Mouse (Mus musculus) retina, adult 2 months (tissue): ENCODE results near the gene Emb.
A peak's percentile ranks its signal among the peaks of the same experiment; 100 is the strongest.

Experiments used
- DNase-seq: peaks from one replicate; pipeline ENCODE4 v3.0.0-alpha.2; 2012; ENCODE audit warnings: low read depth, low spot score

Emb gene

DNA sequence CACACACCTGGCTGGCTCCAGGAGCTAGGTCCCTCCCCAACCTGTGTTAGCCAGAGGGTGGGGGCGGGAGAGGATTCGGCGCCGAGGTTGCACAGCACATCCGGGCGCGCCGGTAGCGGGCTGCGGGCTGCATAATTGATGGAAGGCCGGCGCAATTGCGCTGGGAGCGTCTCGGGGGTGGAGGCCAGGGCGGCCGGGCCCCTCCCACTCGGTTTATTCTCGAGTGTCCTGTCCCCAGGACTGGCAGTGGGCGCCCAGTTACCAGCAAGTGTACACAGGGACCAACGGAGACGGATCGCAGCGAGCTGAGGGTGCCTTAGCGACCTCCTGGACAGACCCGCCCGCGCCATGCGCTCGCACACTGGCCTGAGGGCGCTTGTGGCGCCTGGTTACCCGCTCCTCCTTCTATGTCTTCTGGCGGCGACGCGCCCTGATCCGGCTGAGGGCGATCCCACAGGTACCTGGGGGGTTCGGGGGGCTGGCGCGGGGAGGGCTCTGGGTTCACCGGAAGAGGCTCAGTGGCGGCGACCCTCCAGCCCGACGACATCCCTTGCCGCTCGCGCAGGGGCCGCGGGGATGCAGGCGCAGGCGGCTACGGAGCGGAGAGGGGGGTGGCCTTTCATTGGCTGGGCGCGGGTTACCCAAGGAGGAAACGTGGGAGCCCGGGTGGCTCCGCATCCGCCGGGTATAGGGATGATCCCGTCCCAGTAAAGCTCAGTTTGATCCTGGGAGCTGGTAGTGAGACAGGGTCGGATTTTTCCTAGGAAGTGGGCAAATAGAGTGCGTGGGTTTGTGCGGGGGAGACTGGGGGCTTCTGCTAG is 12.4 kb downstream of the Emb start, which contains the start of gene Gm17509:
Gene Gm17509 (minus strand): TSS at position 575 of the 821 bp plus-strand sequence.
- DNase-seq = no peak

DNA sequence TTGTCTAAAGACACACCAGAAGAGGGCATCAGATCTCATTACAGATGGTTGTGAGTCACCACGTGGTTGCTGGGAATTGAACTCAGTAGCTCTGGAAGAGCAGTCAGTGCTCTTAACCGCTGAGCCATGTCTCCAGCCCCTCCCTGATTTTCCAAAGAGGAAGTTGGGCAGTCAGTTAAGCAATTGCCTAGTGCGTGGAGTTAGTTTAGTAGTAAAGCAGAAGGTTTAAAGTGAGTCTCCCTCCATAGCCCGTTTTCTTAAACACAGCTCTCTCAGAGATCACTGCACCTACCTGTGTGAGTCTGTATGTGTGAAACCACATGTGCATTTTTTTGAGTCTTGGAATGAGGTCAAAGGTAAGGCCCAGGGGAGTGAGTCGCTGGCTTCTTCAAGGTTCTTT is 14.8 kb downstream of the Emb start:
- DNase-seq = no peak

DNA sequence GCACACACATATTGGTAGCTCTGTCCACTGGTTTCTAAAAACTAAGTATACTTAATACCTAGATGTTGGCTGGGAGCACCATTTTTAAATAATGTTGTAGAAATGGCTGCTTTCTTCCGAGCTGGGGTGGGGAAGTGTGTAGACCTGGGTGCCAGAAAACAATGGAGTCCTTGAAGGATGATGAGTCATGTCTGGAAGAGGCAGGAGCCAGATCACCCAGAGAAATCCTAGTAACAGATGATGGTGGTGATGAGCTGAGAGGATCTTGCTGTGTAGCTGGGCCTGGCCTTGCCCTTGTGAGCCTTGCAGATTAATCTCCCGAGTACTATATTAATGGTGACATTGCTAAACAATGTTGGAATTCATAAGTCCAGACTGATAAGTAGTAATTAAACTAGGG is 16.6 kb downstream of the Emb start:
- no peak for DNase-seq

- DNase-seq = no peak
Observed at GRCm38 (mm10) chr13:117225561-117225960, 17.2 kb downstream of the Emb start.

- DNase-seq = no peak
Observed at GRCm38 (mm10) chr13:117230371-117231110, 22.2 kb downstream of the Emb start.

GRCm38 (mm10) chr13:117233808-117234207 is 25.5 kb downstream of the Emb start:
- no peak for DNase-seq

GRCm38 (mm10) chr13:117234486-117234885 is 26.1 kb downstream of the Emb start:
- DNase-seq = no peak

DNA sequence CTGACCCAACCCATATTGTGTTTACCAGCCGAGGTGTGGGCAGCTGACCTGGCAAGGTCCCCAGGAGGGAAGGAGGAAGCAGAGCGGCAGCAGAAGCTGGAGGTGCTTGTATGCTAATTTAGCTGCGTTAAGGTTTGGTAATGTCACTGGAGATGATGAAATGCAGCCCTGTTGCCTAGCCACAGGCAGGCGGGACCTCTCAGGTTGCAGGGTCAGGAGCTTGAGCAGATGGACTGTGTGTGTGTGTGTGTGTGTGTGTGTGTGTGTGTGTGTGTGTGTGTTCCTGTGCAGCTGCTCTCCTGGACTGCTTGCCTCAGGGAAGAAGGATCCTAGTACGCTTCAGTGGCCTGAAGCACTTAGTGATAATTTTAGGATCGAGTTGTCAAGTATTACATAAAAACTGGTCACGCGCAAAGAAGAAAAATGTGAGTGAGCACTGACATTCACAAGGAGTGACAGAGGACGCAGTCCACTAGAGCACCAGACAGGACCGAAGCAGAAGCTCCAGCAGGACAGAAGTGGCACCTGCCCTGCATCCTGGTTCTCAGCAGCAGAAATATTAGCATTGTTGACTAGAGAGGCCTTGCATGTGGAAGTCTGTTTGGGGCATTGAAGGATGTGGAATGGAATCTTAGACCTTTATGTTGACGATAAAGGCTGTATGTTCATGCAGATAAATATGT is 27.3 kb downstream of the Emb start:
- peak; percentile 36 for DNase-seq

- no peak for DNase-seq
Observed at GRCm38 (mm10) chr13:117237111-117237510, 28.8 kb downstream of the Emb start.

DNA sequence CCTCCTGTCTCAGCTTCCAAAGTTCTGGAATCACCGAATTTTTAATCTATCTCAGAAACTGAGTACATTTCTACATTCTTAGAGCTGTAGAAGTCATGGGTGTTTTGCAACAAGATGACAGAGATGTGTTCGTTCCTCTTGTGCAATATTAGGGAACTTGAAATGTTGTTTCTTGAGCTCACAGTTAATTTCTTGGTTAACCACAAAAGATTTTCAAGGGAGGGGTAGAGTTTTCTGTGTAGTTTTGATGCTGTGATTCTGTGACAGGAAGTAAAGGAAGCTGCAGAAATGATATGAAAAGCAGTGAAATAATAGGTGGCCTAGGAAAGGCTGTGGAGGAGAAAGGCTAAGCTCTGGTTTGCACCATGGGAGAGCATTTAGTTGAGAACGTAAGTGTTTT is 33.7 kb downstream of the Emb start:
- no peak for DNase-seq

- no peak for DNase-seq
Observed at GRCm38 (mm10) chr13:117242621-117243020, 34.3 kb downstream of the Emb start.

DNA sequence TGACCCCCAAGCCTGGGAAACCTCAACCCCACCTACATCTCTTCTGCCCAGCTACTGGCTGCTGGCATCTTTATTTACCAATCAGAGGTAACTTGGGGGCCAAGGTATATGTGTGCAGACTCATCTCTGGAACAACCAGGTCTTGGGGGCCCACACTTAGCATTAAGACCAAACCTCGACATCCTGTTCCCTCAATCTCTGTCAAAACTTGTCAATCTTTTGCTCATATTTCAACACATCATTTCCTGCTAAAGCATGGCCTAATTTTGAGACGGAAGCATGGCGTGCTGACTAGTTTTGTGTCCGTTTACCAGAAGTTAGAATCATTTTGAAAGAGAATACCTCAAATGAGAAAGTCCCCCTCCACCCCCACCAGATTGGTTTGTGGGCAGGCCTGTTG is 52.4 kb downstream of the Emb start:
- no peak for DNase-seq

- DNase-seq = no peak
Observed at GRCm38 (mm10) chr13:117266156-117266555, 57.8 kb downstream of the Emb start.

GRCm38 (mm10) chr13:117267963-117268362 is 59.6 kb downstream of the Emb start:
- DNase-seq = no peak

DNA sequence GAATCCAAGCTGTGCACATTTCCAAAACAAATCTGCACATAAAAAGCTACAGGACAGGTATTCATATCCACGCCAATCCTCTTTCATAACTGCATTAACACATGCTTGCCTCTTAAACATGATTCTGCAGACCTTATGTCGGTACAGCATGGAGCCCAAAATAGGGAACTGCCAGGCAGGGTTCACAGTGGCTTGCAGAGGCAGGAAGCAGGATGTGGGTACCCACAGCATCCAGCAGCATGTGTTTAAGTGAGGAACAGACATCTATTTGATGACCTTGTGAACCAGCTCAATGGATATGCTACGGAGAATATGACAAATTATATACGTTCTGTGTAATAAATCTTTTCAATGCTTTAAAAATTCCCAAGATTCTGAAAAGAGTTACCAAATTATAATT is 75.7 kb downstream of the Emb start:
- DNase-seq = no peak

DNA sequence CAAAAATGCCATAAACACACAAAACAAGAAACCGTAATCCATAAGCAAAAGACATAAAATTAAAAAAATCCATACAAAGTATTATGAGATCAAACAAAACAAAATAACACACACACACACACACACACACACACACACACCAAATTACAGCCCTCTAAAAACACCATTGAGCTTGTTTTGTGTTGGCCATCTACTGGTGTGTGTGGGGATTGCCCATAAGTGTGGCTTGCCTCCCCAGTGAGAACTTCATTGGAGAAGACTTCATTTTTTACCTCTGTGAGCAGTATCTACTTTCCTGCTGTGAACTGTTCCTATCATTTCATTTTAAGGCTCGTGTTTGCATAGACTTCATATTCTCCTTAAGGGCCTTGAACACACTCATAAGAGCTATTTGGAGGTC is 78.6 kb downstream of the Emb start:
- DNase-seq = no peak

DNA sequence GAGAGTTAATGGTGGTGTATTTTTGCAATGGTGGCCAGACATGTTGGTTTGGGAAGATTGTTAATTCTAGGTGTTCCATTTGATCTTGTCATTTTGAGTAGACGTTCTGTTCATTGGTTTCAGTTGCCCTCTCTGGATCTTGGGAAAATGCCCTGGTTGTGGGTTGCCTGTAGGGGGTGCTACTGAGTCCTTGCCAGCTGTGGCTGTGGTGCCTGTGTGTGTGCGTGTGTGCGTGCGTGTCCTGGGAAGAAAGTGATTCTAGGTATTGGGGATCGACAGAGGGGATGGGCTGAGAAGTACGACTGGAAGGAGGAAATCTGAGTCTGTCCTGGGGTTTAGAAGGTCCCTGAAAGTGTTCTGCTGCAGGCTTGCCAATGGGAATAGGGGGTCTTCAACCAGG is 79.1 kb downstream of the Emb start:
- DNase-seq = no peak

DNA sequence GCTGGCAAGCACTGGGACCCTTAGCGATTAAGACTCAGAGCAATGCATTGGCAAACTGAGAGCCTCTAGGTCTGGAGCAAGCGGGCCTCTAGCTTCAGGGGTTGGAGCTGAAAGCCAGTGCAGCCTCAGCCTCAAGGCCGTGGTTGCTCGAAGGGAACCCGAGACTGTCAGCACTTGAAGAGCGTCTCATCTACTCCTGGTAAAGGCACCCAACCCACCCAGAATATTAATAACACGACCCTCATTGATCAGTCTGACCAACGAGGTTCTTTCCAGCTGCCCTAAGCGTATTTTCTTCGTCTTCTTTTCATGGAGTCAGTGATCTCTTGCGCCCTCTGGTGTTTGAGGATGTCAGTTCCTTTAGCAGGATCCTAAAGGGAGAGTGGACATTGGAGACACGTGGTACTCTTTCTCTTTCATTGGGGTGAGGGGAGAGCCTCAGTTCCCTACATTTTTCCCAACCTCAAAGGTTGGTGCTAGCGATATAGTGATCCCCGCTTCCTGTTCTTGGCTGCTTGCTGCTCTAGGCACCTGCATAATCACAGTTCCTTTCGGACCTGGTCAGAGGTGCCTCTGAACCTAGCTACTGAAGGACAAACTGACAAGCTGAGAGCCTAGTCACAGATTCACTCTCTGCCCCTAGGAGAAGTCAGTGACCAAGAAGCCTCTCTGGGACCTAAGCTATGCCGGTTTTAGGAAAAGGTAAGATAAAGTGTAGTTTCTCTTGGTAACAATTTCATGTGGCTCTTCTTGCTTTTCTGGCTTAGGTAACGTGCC is 81.3 kb downstream of the Emb start:
- DNase-seq = peak; percentile 42

DNA sequence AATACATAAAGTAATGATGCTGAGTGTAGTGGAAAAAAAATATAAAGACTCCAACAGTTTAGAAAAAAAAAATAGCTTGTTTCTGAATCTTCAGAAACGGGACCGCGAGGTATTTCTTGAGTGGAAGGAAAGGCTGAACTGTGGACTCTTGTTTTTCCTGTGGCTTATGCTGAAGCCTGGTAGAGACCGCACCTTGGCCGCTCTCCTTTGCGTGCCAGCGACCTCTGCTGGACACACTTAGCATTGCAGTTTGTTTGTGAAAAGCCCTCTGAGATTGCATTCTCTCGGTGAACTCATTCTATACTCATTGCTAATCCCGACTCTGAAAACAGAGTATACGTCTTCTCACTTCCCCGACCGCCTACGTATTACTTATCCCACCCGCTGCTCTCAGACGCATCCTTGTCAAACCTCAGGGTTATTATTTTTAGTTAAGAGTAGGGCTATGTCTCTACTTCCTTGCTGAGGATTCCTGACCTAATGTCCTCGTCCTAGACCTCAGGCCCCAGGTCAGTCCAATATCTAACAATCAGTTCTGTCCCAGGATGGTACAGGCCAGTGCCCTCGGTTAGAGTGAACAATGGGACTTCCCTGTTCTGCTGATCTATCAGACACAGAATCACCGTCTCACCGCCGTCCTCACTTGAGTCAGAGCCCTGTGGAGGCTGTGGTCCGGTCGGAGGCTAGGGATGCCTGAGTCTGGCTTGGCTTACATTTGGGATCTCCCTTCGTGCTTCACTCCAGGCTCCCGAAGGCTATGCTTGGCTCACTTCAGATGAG is 103.3 kb downstream of the Emb start:
- peak; percentile 38 for DNase-seq
